Mouse (Mus musculus): ENCODE results near the gene Adrm1. TPM values are rescaled to one million over a fixed set of nuclear protein-coding genes. Genes with fewer than 3 reads are reported as not detected.

Gene Adrm1
- polyA plus RNA-seq, 1 experiment, result 204 TPM

GRCm38 (mm10) chr2:180220165-180220564, 48.9 kb downstream of the Adrm1 start:
- H3K79me2 ChIP-seq (ENCODE audit: control insufficient read depth, insufficient read depth), result peaks cover 81% of the 10 kb centered on the region
- H3K36me3 ChIP-seq (ENCODE audit: control insufficient read depth, insufficient read depth), result peaks cover 16% of the 10 kb centered on the region
- peaks cover 35% of the 10 kb centered on the region for H3K79me3 ChIP-seq (ENCODE audit: low read depth)
- H3ac ChIP-seq (ENCODE audit: control insufficient read depth, insufficient read length, low read depth), result no peak overlapping the region
- no peak for TF ChIP-seq MYOD1 (IDR thresholded peaks at IDR 0.05; ENCODE audit: control insufficient read depth, insufficient read length, low read depth)
- TF ChIP-seq FOSL1 (IDR thresholded peaks at IDR 0.05; ENCODE audit: insufficient read depth, low read length, poor library complexity, severe bottlenecking), result no peak
- TF ChIP-seq MYOG (IDR thresholded peaks at IDR 0.05; ENCODE audit: control insufficient read depth, extremely low read depth, insufficient read length), result no peak
- no peak for TF ChIP-seq MAX (IDR thresholded peaks at IDR 0.05)
- no peak for TF ChIP-seq USF1 (IDR thresholded peaks at IDR 0.05; ENCODE audit: low read depth)
- TF ChIP-seq CTCF (IDR thresholded peaks at IDR 0.05; ENCODE audit: control insufficient read depth, insufficient read depth, insufficient read length), result no peak
- no peak for TF ChIP-seq CEBPB (IDR thresholded peaks at IDR 0.05; ENCODE audit: low read depth)
- H3K27me3 ChIP-seq (ENCODE audit: control insufficient read depth, insufficient read depth, insufficient read length), result no peaks in the 10 kb centered on the region
- H3K4me3 ChIP-seq (ENCODE audit: insufficient read depth, poor library complexity, severe bottlenecking), result no peak overlapping the region

GRCm38 (mm10) chr2:180221051-180221450, 49.8 kb downstream of the Adrm1 start:
- TF ChIP-seq FOSL1 (IDR thresholded peaks at IDR 0.05; ENCODE audit: insufficient read depth, low read length, poor library complexity, severe bottlenecking) (no peak), USF1 (IDR thresholded peaks at IDR 0.05; ENCODE audit: low read depth) (no peak), MAX (IDR thresholded peaks at IDR 0.05) (no peak), CEBPB (IDR thresholded peaks at IDR 0.05; ENCODE audit: low read depth) (no peak), CTCF (IDR thresholded peaks at IDR 0.05; ENCODE audit: control insufficient read depth, insufficient read depth, insufficient read length) (no peak), MYOG (IDR thresholded peaks at IDR 0.05; ENCODE audit: control insufficient read depth, extremely low read depth, insufficient read length) (no peak), MYOD1 (IDR thresholded peaks at IDR 0.05; ENCODE audit: control insufficient read depth, insufficient read length, low read depth) (no peak)
- Histone ChIP-seq H3K27me3 (ENCODE audit: control insufficient read depth, insufficient read depth, insufficient read length) (no peaks in the 10 kb centered on the region), H3K79me2 (ENCODE audit: control insufficient read depth, insufficient read depth) (peaks cover 81% of the 10 kb centered on the region), H3K36me3 (ENCODE audit: control insufficient read depth, insufficient read depth) (peaks cover 16% of the 10 kb centered on the region), H3K79me3 (ENCODE audit: low read depth) (peaks cover 33% of the 10 kb centered on the region), H3ac (ENCODE audit: control insufficient read depth, insufficient read length, low read depth) (no peak overlapping the region), H3K4me3 (ENCODE audit: insufficient read depth, poor library complexity, severe bottlenecking) (no peak overlapping the region)

- no peak overlapping the region for H3K4me3 ChIP-seq (ENCODE audit: insufficient read depth, poor library complexity, severe bottlenecking)
- peaks cover 71% of the 10 kb centered on the region for H3K79me2 ChIP-seq (ENCODE audit: control insufficient read depth, insufficient read depth)
- no peak overlapping the region for H3ac ChIP-seq (ENCODE audit: control insufficient read depth, insufficient read length, low read depth)
- H3K79me3 ChIP-seq (ENCODE audit: low read depth), result peaks cover 31% of the 10 kb centered on the region
- no peak for TF ChIP-seq MYOG (IDR thresholded peaks at IDR 0.05; ENCODE audit: control insufficient read depth, extremely low read depth, insufficient read length)
- no peak for TF ChIP-seq CEBPB (IDR thresholded peaks at IDR 0.05; ENCODE audit: low read depth)
- TF ChIP-seq MYOD1 (IDR thresholded peaks at IDR 0.05; ENCODE audit: control insufficient read depth, insufficient read length, low read depth), result no peak
- TF ChIP-seq FOSL1 (IDR thresholded peaks at IDR 0.05; ENCODE audit: insufficient read depth, low read length, poor library complexity, severe bottlenecking), result no peak
- no peak for TF ChIP-seq MAX (IDR thresholded peaks at IDR 0.05)
- no peak for TF ChIP-seq USF1 (IDR thresholded peaks at IDR 0.05; ENCODE audit: low read depth)
- no peak for TF ChIP-seq CTCF (IDR thresholded peaks at IDR 0.05; ENCODE audit: control insufficient read depth, insufficient read depth, insufficient read length)
- no peaks in the 10 kb centered on the region for H3K27me3 ChIP-seq (ENCODE audit: control insufficient read depth, insufficient read depth, insufficient read length)
- peaks cover 16% of the 10 kb centered on the region for H3K36me3 ChIP-seq (ENCODE audit: control insufficient read depth, insufficient read depth)
Measured at GRCm38 (mm10) chr2:180222250-180222649, 51.0 kb downstream of the Adrm1 start.

- peak overlapping the region; percentile 69 for H3ac ChIP-seq (ENCODE audit: control insufficient read depth, insufficient read length, low read depth)
- peak overlapping the region; percentile 71 for H3K4me3 ChIP-seq (ENCODE audit: insufficient read depth, poor library complexity, severe bottlenecking)
- no peaks in the 10 kb centered on the region for H3K27me3 ChIP-seq (ENCODE audit: control insufficient read depth, insufficient read depth, insufficient read length)
- H3K79me2 ChIP-seq (ENCODE audit: control insufficient read depth, insufficient read depth), result peaks cover 56% of the 10 kb centered on the region
- no peak for TF ChIP-seq CTCF (IDR thresholded peaks at IDR 0.05; ENCODE audit: control insufficient read depth, insufficient read depth, insufficient read length)
- TF ChIP-seq MYOG (IDR thresholded peaks at IDR 0.05; ENCODE audit: control insufficient read depth, extremely low read depth, insufficient read length), result no peak
- TF ChIP-seq MAX (IDR thresholded peaks at IDR 0.05), result no peak
- TF ChIP-seq MYOD1 (IDR thresholded peaks at IDR 0.05; ENCODE audit: control insufficient read depth, insufficient read length, low read depth), result no peak
- TF ChIP-seq FOSL1 (IDR thresholded peaks at IDR 0.05; ENCODE audit: insufficient read depth, low read length, poor library complexity, severe bottlenecking), result no peak
- no peak for TF ChIP-seq USF1 (IDR thresholded peaks at IDR 0.05; ENCODE audit: low read depth)
- peaks cover 16% of the 10 kb centered on the region for H3K36me3 ChIP-seq (ENCODE audit: control insufficient read depth, insufficient read depth)
- peaks cover 31% of the 10 kb centered on the region for H3K79me3 ChIP-seq (ENCODE audit: low read depth)
Measured at GRCm38 (mm10) chr2:180224647-180225043, 53.4 kb downstream of the Adrm1 start.

GRCm38 (mm10) chr2:180225044-180225761, 53.9 kb downstream of the Adrm1 start:
- Histone ChIP-seq H3ac (ENCODE audit: control insufficient read depth, insufficient read length, low read depth) (peak overlapping the region; percentile 69), H3K4me3 (ENCODE audit: insufficient read depth, poor library complexity, severe bottlenecking) (peak overlapping the region; percentile 71), H3K79me2 (ENCODE audit: control insufficient read depth, insufficient read depth) (peaks cover 52% of the 10 kb centered on the region), H3K79me3 (ENCODE audit: low read depth) (peaks cover 31% of the 10 kb centered on the region), H3K36me3 (ENCODE audit: control insufficient read depth, insufficient read depth) (peaks cover 11% of the 10 kb centered on the region), H3K27me3 (ENCODE audit: control insufficient read depth, insufficient read depth, insufficient read length) (no peaks in the 10 kb centered on the region)
- TF ChIP-seq MAX (IDR thresholded peaks at IDR 0.05) (peak; percentile 20), MYOD1 (IDR thresholded peaks at IDR 0.05; ENCODE audit: control insufficient read depth, insufficient read length, low read depth) (no peak), CEBPB (IDR thresholded peaks at IDR 0.05; ENCODE audit: low read depth) (no peak), MYOG (IDR thresholded peaks at IDR 0.05; ENCODE audit: control insufficient read depth, extremely low read depth, insufficient read length) (no peak), FOSL1 (IDR thresholded peaks at IDR 0.05; ENCODE audit: insufficient read depth, low read length, poor library complexity, severe bottlenecking) (no peak), USF1 (IDR thresholded peaks at IDR 0.05; ENCODE audit: low read depth) (peak; percentile 70), CTCF (IDR thresholded peaks at IDR 0.05; ENCODE audit: control insufficient read depth, insufficient read depth, insufficient read length) (no peak)

Small RNA genes lying within 50 kb of the gene (microRNA-seq; reads per million reads assigned to microRNA genes)
- gene Mir7005 (ENCODE audit: borderline microRNAs expressed), result not detected

Other genes with a start within 250 kb of the Adrm1 start
- 6.9 TPM for gene Taf4, start 194.8 kb upstream of the Adrm1 start, polyA plus RNA-seq (2012; fragmentation: generic; extraction: Trizol)
- gene Lsm14b, start 146.5 kb upstream of the Adrm1 start, polyA plus RNA-seq (2012; fragmentation: generic; extraction: Trizol), result 35.2 TPM
- 559 TPM for gene Psma7, start 129.1 kb upstream of the Adrm1 start, polyA plus RNA-seq (2012; fragmentation: generic; extraction: Trizol)
- gene Ss18l1, start 129.0 kb upstream of the Adrm1 start, polyA plus RNA-seq (2012; fragmentation: generic; extraction: Trizol), result 0.96 TPM
- gene Mtg2, start 100.9 kb upstream of the Adrm1 start, polyA plus RNA-seq (2012; fragmentation: generic; extraction: Trizol), result 18.0 TPM
- not detected for gene Hrh3, start 67.0 kb upstream of the Adrm1 start, polyA plus RNA-seq (2012; fragmentation: generic; extraction: Trizol)
- 9.2 TPM for gene Osbpl2, start 52.2 kb upstream of the Adrm1 start, polyA plus RNA-seq (2012; fragmentation: generic; extraction: Trizol)
- 47.4 TPM for gene Lama5, start 54.4 kb downstream of the Adrm1 start, polyA plus RNA-seq (2012; fragmentation: generic; extraction: Trizol)
- gene Rps21, start 85.9 kb downstream of the Adrm1 start, polyA plus RNA-seq (2012; fragmentation: generic; extraction: Trizol), result 5,244 TPM
- gene Cables2, start 102.0 kb downstream of the Adrm1 start, polyA plus RNA-seq (2012; fragmentation: generic; extraction: Trizol), result 7.9 TPM
- not detected for gene Rbbp8nl, start 118.4 kb downstream of the Adrm1 start, polyA plus RNA-seq (2012; fragmentation: generic; extraction: Trizol)
- not detected for gene Gata5, start 163.2 kb downstream of the Adrm1 start, polyA plus RNA-seq (2012; fragmentation: generic; extraction: Trizol)

Measured in C2C12 (cell line).